Mouse (Mus musculus) adrenal gland, postnatal 4 days (tissue): ENCODE results near the gene Stk11. TPM values are rescaled to one million over a fixed set of nuclear protein-coding genes. Genes with fewer than 3 reads are reported as not detected.
A peak's percentile ranks its signal among the peaks of the same experiment; 100 is the strongest.
"Not testable (repeated sequence)": the region's sequence is repeated elsewhere in the genome, so short reads cannot be mapped to it uniquely, and the experiment has no call there.

Experiments used
- DNase-seq, 2 experiments: peaks; one replicate each; pipeline ENCODE4 v3.0.0; 2021 to 2022; ENCODE audit warnings: low spot score in 2 of 2, mixed read lengths in 2 of 2
- total RNA-seq, 2 experiments: library from RNA; stranded (reverse); gene quantifications; 2 replicates each; pipeline ENCODE4 v1.2.3; 2021

Gene Stk11
- total RNA-seq, 2 experiments from 2014 or later, result 130 to 139 TPM

DNA sequence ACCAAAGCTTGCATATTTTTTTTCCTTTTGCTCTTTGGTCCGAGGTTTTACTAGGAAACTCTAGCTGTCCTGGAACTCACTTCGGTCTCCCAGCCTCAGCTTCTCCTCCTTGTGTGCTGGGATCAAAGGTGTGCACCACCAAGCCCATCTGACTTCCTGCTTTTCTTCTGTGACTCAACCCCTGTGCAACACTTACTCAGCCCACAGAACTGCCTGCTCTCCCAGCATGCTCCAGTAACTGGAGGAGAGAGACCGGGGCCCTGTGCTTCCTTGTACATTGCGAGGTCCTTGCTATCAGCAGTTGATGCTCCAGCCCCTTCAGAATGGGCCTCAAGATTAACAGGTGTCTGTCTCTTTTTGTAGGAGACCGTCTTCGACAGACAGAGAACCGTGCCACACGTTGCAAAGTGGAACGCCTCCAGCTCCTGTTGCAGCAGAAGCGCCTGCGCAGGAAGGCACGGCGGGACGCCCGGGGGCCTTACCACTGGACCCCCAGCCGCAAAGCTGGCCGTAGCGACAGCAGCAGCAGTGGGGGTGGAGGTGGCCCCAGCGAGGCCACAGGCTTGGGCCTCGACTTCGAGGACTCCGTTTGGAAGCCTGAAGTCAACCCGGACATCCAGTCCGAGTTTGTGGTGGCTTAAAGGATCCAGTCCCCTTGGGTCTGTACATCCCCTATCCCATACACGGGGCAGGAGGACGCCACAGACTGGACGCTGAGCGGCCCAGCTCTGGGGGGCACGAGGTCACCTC lies 40.6 kb downstream of the Stk11 start:
- no peak for DNase-seq

DNA sequence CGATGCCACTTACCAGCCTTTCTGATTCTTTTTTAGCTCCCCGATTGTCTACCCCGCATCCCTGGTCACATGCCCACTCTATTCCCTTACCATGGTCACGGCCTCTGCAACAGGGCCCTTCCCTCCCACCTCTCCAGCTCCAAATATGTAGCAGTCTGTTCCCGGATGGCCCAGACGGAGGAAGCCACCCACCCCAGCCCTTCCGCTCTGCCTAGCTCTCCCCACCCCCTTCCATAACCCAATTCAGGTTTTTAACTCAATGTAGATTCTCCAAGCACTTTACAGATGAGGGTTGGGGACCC lies 41.1 kb downstream of the Stk11 start:
- DNase-seq, result no peak

DNA sequence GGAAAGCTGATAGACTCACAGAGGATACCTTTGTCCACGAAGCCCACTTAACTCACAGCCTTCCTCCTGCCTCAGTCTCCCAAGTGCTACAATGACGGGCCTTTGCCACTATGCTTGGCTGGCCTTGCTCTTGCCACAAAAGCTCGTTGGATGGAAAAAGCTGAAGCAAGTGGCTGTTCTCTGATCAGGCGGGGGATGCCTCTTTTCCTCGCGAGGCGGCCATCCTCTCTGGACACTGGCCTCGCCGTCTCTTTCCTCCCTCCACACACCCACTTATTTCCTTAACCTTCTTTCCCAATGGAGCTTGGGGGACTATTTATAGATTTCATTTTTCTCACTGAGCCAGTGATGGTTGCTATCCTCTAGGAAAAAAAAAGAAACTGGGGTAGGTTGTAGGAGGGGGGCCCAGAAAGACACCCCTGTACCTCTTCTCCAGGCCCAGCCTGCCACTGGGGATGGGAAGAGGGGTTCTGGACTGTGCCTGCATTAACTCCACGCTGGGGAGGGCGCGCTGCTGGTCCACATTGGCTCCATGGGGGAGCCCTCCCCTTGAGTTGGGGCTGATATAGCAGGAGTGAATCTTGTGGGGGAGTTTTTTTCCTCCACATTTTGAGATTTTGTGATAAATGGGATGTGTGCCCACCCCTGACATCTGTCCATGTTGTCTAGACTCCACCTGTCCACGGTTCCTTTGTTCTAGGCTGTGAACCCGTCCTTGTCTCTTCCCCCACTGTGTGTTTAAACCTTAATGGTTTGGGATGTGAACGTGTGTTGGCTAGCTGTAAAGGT lies 41.7 kb downstream of the Stk11 start:
- DNase-seq, result no peak

DNA sequence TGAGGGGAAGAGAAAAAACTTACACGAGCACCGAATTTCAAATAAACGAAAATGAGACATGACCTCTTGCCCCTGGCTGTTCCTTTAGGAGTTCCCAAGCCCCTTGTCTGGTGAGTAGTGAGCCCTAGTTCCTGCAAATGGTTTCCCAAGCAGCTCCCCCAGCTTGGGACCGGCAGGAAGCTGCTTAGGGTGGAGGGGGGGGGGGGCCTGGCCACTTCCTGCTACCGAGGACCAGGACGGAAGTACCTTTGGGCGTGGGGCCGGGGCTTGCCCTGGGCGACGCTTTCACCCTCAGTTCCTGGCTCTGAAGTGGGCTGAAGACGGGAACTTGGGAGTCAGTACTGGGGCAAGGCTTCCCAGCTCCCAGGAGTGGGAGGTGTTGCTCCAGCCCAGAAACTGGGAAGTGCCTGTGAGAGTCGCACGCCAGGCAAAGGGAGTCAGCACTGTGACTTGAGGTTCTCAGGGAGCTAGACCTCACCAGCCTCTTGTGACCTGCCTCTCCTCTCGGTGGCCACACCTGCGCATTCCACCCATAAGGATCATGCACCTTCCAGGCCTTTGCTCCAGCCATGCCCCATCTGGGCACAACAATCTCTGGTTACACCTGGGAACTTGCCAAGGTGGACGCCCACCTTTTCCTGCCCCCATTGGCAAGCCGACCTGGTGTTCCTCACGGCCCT lies 42.8 kb downstream of the Stk11 start:
- DNase-seq, result no peak

DNA sequence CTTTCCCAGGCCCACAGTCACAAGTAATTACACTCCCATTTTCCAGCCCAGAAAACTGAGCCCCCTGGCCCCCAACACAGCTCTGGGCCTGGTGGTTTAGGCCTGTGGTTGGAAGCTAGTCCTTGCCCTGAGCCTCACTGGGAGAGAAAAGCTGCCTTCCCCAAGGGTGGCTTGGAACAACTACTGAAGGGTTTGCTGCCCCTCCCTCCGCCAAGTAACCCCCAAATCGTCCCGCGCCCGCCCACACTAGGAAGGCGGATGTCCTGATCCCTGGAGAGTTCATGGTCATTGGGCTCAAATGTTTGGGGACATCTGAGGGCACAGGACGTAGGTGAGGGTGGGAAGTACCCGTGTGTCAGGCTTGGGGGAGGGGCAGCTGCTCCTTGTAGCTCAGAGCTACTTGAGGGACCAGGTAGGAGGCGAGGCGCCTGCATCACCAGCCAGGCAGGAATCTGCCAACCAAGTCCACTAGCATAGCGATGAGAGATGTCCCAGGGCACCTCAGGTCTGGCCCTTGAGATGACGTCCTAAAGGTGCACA lies 43.5 kb downstream of the Stk11 start:
- no peak for DNase-seq

DNA sequence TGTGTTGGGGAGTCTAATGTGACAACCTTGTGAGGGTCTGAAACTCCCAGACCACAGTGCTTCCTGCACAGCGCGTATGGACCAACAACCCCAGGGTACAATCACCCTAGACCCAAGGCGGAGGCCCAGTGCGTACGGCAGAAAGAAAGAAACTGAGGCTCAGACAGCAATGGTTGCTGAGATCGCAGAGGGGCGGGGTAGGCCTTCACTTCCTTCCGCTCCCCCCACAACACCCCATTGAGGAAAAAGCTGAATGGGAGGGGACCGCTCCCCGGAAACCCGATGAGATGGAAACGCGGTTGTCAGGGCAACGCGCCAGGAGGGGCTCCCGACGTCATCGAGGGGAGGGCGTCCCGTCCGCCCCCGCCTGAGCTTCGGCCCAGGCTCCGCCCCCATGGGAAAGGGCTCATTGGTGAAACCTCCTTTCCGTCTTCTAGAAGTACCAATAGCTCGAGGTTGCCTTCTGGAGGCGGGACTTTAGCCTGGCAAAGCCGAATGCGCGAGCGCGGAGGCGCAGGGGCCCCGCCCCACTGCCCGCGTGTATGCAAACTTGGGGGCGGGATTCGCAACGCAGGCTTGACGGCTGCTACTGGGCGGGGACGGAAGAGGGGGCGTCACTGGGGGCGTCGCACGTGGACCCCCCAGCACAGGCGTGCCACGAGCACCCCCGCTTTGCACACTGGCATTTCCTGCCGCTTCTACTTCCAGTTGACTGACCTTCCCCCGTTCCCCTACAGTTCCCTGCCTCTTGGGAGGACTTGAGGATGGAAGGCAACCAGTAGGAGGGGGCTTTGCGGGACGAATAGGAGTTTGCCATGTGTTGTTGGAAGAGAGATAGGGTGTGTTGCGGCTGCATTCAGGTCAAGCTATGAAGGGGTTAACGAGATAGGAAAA lies 44.2 kb downstream of the Stk11 start:
- peak; percentile 96 for DNase-seq

DNA sequence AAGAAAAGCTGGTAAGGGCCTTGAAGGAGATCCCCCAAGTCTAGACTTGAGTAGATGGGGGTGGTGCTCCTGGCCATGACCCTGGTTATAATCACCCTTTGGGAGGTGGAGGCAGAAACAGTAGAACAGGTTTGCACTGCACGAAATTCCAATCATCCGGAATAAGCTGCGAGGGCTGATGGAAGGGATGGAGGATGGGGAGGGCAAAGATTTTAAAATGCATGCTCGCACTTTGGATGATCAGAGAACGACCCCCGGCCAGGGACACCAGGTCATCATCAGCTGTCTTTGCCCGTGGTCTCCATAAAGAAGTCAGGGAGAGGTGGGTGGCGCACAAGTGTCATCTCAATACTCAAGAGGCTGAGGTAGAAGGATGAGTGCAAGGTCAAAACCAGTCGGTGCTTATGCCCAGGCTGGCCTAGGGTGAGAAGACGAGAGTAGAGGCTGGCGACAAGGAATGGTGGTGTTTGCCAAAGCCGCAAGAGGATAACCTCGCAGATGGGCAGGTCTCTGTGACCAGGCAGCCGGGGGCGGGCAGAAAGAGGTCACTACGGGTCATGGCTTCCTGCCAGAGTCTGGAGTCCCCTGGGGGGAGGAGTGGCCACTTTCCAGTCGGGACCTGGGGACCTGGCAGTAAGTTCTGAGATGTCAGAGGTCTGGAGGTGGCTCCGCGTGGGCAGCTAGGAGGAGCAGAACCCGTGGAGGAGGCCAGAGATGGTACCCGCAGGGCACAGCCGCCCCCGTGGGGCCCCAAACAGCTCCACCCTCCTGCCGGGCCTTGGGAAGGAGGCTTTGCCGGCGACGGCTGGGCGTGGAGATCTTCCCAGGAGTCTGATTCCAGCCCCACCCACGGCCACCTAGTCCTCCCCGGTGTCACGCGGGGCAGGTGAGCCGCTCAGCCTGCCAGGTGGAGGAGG lies 45.1 kb downstream of the Stk11 start:
- DNase-seq, result peak in 1 of 2 experiments; percentile 81

DNA sequence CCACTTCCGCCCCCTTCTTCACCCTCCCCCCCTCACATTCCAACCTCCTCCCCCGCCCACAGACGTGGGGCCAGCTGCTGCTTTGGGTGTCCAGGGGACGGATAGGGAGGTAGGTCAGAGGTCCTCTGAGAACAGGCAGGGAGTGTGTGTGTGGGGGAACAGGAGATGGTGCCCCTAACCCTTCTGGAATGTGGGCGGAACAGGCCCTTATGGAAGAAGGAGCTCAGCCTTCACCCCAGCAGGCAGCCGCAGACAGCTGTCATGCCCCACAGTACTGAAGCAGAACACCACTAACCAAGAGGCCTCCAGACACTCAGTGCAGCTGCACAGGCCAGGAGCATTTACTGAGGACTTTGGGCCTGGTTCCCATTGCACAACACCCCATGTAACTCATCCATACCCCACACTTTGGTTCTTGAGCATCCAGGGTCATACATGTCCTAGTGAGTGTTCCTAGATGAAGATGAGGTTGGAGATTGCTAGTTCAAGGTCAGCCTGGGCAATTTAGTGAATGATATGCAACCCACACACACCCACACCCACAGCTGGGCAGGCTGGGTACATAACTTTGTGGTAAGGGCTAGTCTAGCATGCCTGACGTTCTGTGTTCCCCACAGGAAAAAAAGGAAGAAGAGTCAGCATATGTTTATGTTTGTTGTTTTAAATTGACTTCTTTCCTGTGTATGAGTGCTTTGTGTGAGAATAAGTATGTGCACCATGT lies 46.1 kb downstream of the Stk11 start:
- no peak for DNase-seq

DNA sequence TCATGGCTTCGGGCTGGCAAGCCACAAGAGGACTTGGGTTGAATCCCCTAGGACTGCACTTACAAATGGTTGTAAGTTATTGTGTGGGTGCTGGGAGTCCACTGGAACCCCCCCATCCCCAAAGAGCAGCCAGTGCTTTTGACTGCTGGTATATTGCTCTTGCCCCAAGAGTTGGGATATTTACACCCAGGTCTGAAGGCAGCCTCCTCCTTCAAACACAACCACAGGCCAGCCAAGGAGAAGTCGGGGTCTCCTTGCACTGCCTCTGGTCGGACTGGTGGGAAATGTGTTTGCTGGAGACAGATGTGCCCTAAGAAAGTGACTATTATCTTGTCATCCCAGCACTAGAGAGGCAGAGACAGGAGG lies 46.6 kb downstream of the Stk11 start:
- DNase-seq, result no peak

DNA sequence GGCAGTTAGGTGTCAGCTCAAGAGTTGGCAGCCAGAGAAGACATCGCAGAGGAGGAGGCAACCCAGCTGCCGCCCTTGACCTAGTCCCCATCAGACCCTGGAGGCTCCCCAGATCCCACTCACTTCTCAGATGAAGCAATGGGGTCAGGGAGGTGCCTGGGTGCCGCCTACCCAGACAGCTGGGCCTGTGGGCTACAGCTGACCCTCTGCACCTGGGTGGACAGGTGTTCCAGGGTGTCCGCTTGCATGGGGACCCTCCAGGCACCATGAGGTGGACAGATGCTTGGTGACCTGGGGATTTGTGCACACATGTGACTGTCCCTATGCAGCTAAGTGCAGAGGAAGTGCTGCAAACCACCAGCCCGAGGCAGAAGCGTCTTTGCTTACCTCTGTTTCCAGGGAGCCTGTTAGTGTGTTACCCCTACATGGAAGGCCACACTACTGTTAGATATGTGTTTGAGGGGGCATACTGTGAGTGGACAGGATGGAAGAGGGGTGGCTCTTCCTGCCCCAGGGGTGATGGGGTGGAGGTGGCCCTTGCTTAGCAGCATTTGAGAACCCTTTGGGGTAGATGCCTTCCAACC lies 47.2 kb downstream of the Stk11 start:
- no peak for DNase-seq

DNA sequence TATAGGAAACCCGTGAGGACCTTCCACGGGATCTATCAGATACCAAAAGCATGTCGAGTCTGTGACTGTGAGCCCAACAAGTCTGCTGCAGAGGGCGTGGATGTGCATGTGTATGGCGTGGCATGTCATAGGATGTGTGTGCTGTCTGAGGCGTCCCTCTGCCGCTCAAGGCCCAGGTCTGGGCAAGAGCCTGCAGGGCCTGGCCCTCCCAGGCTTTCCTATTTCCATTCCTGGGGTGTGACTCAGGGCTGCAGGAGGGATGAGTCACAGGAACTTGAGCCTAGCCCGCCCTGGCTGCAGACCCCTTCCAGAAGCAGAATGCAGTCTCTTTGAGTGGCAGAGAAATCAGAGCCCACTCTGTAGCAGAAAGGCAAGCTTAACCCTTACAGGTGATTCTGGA lies 48.1 kb downstream of the Stk11 start:
- no peak for DNase-seq

DNA sequence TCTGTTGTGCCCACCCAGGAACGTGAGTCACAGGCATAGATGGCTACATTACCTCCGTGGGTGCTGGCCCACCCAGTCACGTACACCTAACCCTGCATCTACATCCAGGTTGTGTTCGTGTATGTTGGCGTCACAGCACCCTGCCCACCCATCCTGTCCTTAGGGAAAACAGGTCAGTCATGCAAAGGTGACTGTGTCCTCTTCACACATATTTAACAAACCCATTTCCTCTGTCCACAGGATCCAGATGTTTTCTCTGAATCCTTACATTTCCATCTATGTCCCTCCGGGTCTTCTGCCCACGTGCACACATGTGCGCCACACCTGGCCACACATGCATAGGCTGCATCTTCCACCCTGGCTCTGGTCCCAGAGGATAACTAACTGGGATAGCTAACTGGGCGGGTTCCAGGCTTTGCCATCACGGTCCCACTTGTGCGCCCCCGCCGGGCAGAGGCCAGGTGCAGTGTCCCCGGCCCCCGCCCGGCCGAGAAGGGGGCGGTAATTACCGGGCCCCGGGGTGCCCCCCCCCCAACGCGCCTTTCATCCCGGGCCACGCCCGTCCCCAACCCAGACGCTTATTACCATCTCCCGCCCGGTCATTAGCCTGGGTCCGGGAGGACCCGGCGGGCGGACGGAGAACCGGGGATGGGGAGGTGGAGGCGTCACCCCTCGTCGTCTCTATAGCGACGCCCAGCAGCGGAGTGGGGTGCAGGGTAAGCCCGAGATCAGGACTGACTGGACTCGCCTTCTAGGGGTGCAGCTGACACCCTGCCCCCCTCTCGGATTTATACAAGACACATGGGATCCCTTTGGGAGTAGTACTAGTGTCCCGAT lies 48.8 kb downstream of the Stk11 start:
- DNase-seq, result no peak

DNA sequence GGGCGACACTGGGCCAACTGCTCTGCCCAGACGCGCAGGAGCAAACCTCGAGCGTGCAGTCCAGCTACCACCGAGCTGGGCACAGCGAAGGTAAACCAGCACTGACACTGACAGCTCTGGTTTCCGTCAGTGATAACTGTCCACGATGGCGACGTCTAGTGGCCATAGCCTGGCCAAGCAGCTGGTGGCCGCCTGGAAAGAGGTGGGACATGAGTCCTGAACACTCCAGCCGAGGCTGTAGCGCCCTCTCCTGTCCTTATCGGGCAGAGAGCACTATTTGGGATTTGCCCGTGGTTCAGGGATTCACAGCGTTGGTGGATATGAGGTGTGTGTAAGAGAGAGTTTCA lies 49.4 kb downstream of the Stk11 start:
- DNase-seq, result peak; percentile 86 to 94

DNA sequence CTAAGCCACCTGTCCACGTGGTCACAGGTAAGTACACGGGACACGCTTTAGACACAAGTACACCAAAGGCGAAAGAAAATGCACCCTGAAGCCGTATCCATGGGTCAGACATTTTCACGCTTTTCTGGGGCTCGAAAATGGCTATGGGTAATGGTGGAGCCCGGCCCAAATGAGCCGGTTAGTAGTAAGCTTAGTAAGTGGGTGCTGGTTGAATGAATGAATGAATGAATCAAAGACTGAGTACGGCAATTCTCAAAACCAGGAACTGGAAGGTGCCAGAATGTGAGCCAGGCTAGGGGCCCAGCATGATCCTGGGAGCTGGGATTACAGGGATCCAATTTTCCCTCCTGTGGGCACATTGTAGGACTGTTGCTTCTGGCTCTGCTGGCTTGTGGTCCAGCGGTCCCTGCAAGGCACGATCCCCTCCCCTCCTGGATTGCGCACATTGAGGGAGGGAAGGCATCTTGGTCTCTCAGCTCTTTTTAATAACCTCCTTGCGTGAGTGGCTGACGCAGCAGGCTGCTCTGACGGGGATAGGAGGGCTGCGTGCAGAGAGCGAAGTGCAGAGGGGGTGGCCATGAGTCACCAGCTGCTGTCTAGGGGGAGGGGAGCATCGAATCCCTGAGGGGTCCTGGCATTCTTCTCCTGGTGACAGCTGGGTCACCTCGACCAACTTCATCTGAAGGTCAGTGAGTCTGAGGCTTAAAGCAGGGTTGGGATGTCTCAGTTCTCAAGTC lies 50.0 kb downstream of the Stk11 start, which contains the start of gene Cirbp:
Cirbp (plus strand) TSS at position 594 of the 737 bp plus-strand sequence.
- DNase-seq, result no peak

DNA sequence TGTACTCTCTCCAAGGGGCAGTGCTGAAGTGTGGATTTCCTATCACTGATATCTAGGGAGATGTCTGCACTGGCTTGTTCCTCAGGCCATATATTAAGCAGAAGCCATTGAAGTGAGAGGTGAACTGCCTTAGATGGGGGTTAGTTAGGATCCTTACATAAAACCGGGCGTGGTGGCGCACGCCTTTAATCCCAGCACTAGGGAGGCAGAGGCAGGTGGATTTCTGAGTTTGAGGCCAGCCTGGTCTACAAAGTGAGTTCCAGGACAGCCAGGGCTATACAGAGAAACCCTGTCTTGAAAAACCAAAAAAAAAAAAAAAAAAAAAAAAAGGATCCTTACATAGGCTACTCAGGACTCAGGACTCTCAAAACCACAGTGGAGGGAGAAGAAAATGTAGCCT lies 50.5 kb downstream of the Stk11 start:
- not testable (repeated sequence) for DNase-seq

DNA sequence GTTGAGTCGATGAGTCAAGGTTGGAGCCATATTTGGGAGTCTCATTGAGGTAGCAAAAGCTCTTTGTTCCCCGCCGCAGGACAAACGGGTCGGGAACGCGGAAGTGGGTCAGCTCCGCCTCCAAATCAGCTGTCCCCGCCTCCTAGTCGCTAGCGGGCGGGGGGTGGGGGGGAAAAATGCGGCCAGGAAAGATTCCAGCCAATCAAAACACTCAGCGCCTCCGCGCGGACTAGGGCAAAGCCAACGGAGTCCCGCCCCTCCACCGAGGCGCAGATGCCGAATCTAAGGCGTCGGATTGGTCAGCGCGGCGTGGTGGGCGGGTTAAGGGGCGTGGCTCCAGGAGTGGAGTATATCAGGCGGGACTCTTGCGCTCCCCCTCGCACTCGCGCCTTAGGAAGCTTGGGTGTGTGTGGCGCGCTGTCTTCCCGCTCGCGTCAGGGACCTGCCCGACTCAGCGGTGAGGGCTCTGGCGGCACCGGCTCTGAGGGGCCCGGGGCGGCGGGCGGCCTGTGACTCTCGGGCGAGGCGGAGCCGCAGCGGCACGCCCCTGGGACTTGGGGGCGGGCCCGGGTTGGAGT lies 51.9 kb downstream of the Stk11 start:
- peak; percentile 97 to 98 for DNase-seq
